Mouse (Mus musculus): ENCODE data around the gene Lrig2. TPM values are rescaled to one million over a fixed set of nuclear protein-coding genes. Genes with fewer than 3 reads are reported as not detected.

Gene Lrig2
- total RNA-seq, 1 experiment, result 21.7 TPM

DNA sequence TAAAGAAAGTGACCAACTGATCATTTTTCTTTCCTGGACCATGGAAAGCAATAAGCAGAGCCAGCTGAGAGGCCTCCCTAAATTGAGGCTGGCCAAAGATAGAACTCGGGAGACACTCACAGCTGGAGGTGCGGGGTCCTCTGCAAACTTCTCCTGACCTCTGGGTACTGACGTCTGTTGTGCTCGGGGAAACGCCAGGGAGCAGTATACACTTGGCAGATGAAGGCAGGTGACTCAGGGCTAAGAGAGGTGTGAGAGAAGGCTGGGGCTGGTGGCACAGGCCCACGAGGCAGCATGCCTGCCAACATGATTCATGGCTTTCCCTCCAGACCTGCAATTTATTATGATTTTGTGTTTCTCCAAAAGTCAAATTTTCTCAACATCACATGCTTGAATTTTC, 66.1 kb downstream of the Lrig2 start:
- TF ChIP-seq CHD2 (IDR thresholded peaks at IDR 0.05; ENCODE audit: low read depth, low read length), result no peak
- no peak for TF ChIP-seq ZNF384 (IDR thresholded peaks at IDR 0.05; ENCODE audit: low read depth, low read length)
- TF ChIP-seq HCFC1 (IDR thresholded peaks at IDR 0.05; ENCODE audit: borderline replicate concordance, insufficient read depth, low read length), result no peak
- no peak for TF ChIP-seq ZC3H11A (IDR thresholded peaks at IDR 0.05; ENCODE audit: borderline replicate concordance, low read depth, low read length)
- no peak for TF ChIP-seq MAFK (IDR thresholded peaks at IDR 0.05; ENCODE audit: insufficient read depth, low read depth, low read length)
- Histone ChIP-seq H3K4me1 (ENCODE audit: control insufficient read depth in 2 of 2, insufficient read depth in 2 of 2, low read length in 2 of 2, poor library complexity in 1 of 2) (peaks cover 0 to 2% of the 10 kb centered on the region in 2 experiments; a peak in 2 of 4 replicates), H3K27ac (ENCODE audit: insufficient read depth, low read depth, low read length, poor library complexity, severe bottlenecking) (no peak overlapping the region), H3K36me3 (ENCODE audit: control insufficient read depth, insufficient read depth, low read length, poor library complexity, severe bottlenecking) (no peaks in the 10 kb centered on the region), H3K4me3 (ENCODE audit: insufficient read depth in 1 of 2, low read depth in 1 of 2, low read length in 2 of 2, poor library complexity in 1 of 2, severe bottlenecking in 1 of 2) (no peak overlapping the region), H3K9ac (ENCODE audit: insufficient read depth, low read depth, low read length, poor library complexity, severe bottlenecking) (no peak overlapping the region), H3K9me3 (ENCODE audit: control insufficient read depth, insufficient read depth, low read depth, low read length) (no peaks in the 10 kb centered on the region)
- in situ Hi-C loops (cut with MboI; ENCODE audit: low sequenced_read_pairs in 2 of 2, unreplicated experiment in 2 of 2), result no loop called here
- no peak for DNase-seq (ENCODE audit: low read depth, low spot score)

DNA sequence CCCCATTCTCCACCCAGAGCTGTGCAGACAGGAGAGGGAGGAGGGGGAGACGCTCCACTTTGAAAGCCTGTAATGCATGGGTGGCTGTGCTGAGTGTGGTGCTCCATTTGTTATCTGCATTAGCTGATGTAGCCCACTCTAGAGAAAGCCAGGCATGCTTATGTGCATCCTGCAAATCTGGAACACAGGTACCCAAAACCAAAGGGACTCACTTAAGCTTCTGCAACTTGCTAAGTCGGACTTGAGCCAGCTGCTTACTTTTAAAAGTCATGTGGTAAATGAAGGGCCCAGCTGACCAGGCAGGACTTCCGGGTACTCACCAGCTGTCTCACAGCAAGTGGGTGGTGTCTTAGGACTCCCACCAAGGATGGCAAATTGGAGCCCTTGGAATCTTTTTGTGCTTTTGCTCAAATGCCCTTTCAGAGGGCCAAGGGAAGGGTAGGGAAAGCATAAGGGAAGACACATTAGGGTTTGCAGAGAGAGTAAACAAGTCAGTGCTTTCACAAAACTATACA, 66.7 kb downstream of the Lrig2 start:
- no peak overlapping the region for H3K27ac ChIP-seq (ENCODE audit: insufficient read depth, low read depth, low read length, poor library complexity, severe bottlenecking)
- no peak for DNase-seq (ENCODE audit: low read depth, low spot score)
- in situ Hi-C loops (cut with MboI; ENCODE audit: low sequenced_read_pairs in 2 of 2, unreplicated experiment in 2 of 2), result no loop called here
- TF ChIP-seq HCFC1 (IDR thresholded peaks at IDR 0.05; ENCODE audit: borderline replicate concordance, insufficient read depth, low read length) (no peak), CHD2 (IDR thresholded peaks at IDR 0.05; ENCODE audit: low read depth, low read length) (no peak), ZC3H11A (IDR thresholded peaks at IDR 0.05; ENCODE audit: borderline replicate concordance, low read depth, low read length) (no peak), MAFK (IDR thresholded peaks at IDR 0.05; ENCODE audit: insufficient read depth, low read depth, low read length) (no peak), ZNF384 (IDR thresholded peaks at IDR 0.05; ENCODE audit: low read depth, low read length) (no peak)
- no peak overlapping the region for H3K4me3 ChIP-seq (ENCODE audit: insufficient read depth in 1 of 2, low read depth in 1 of 2, low read length in 2 of 2, poor library complexity in 1 of 2, severe bottlenecking in 1 of 2)
- H3K36me3 ChIP-seq (ENCODE audit: control insufficient read depth, insufficient read depth, low read length, poor library complexity, severe bottlenecking), result no peaks in the 10 kb centered on the region
- peaks cover 0 to 2% of the 10 kb centered on the region in 2 experiments; a peak in 2 of 4 replicates for H3K4me1 ChIP-seq (ENCODE audit: control insufficient read depth in 2 of 2, insufficient read depth in 2 of 2, low read length in 2 of 2, poor library complexity in 1 of 2)
- no peak overlapping the region for H3K9ac ChIP-seq (ENCODE audit: insufficient read depth, low read depth, low read length, poor library complexity, severe bottlenecking)
- H3K9me3 ChIP-seq (ENCODE audit: control insufficient read depth, insufficient read depth, low read depth, low read length), result no peaks in the 10 kb centered on the region

DNA sequence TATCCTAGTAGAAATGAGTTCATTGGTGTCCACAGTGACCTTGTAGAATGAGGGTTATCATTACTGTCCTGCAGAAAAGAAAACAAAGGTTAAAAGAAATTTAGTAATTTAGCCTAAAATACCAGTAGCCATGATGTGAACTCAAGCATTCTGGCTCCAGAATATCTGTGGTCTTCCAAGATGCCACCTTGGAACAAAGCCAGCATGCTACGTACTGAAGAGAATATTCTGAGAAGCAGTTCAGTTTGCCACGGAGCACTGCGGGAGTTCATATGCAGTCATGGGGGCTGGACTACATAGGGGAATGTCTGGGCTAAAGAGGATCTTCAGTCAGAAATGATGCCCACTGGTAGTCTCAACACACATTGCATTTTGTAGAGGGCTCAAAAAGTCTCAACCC, 67.6 kb downstream of the Lrig2 start:
- H3K27ac ChIP-seq (ENCODE audit: insufficient read depth, low read depth, low read length, poor library complexity, severe bottlenecking), result no peak overlapping the region

DNA sequence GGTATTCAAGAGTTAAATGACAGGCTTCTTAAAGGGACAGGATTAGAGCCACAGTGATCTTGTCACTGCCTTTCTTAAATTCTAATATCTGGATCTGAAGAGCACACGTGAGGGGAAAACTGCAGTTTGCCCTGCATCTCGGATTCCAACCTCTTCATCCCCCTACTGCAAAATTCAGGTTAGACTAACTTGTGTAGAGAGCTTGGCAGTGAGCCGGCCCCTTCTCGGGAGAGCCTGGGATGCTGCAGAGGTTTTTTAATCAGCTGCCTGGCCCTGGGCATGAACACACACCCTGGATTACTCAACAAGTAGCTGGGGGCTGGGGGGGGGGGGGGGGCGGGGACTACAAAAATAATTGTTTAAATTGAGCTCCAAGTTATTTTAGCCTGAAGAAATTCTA, 69.4 kb downstream of the Lrig2 start:
- Histone ChIP-seq H3K9ac (ENCODE audit: insufficient read depth, low read depth, low read length, poor library complexity, severe bottlenecking) (no peak overlapping the region), H3K4me3 (ENCODE audit: insufficient read depth in 1 of 2, low read depth in 1 of 2, low read length in 2 of 2, poor library complexity in 1 of 2, severe bottlenecking in 1 of 2) (no peak overlapping the region), H3K4me1 (ENCODE audit: control insufficient read depth in 2 of 2, insufficient read depth in 2 of 2, low read length in 2 of 2, poor library complexity in 1 of 2) (peaks cover 0 to 4% of the 10 kb centered on the region in 2 experiments; a peak in 3 of 4 replicates), H3K9me3 (ENCODE audit: control insufficient read depth, insufficient read depth, low read depth, low read length) (no peaks in the 10 kb centered on the region), H3K36me3 (ENCODE audit: control insufficient read depth, insufficient read depth, low read length, poor library complexity, severe bottlenecking) (no peaks in the 10 kb centered on the region), H3K27ac (ENCODE audit: insufficient read depth, low read depth, low read length, poor library complexity, severe bottlenecking) (no peak overlapping the region)
- no peak for DNase-seq (ENCODE audit: low read depth, low spot score)
- in situ Hi-C loops (cut with MboI; ENCODE audit: low sequenced_read_pairs in 2 of 2, unreplicated experiment in 2 of 2), result no loop called here
- no peak for TF ChIP-seq MAFK (IDR thresholded peaks at IDR 0.05; ENCODE audit: insufficient read depth, low read depth, low read length)
- TF ChIP-seq CHD2 (IDR thresholded peaks at IDR 0.05; ENCODE audit: low read depth, low read length), result no peak
- TF ChIP-seq ZC3H11A (IDR thresholded peaks at IDR 0.05; ENCODE audit: borderline replicate concordance, low read depth, low read length), result no peak
- TF ChIP-seq HCFC1 (IDR thresholded peaks at IDR 0.05; ENCODE audit: borderline replicate concordance, insufficient read depth, low read length), result no peak
- no peak for TF ChIP-seq ZNF384 (IDR thresholded peaks at IDR 0.05; ENCODE audit: low read depth, low read length)

More for the DNA sequence above, 67.6 kb downstream of the Lrig2 start:
- no peak for DNase-seq (ENCODE audit: low read depth, low spot score)
- Histone ChIP-seq H3K9me3 (ENCODE audit: control insufficient read depth, insufficient read depth, low read depth, low read length) (no peaks in the 10 kb centered on the region), H3K4me3 (ENCODE audit: insufficient read depth in 1 of 2, low read depth in 1 of 2, low read length in 2 of 2, poor library complexity in 1 of 2, severe bottlenecking in 1 of 2) (no peak overlapping the region), H3K9ac (ENCODE audit: insufficient read depth, low read depth, low read length, poor library complexity, severe bottlenecking) (no peak overlapping the region), H3K4me1 (ENCODE audit: control insufficient read depth in 2 of 2, insufficient read depth in 2 of 2, low read length in 2 of 2, poor library complexity in 1 of 2) (peaks cover 0 to 2% of the 10 kb centered on the region in 2 experiments; a peak in 2 of 4 replicates), H3K36me3 (ENCODE audit: control insufficient read depth, insufficient read depth, low read length, poor library complexity, severe bottlenecking) (no peaks in the 10 kb centered on the region)
- in situ Hi-C loops (cut with MboI; ENCODE audit: low sequenced_read_pairs in 2 of 2, unreplicated experiment in 2 of 2), result no loop called here
- TF ChIP-seq CHD2 (IDR thresholded peaks at IDR 0.05; ENCODE audit: low read depth, low read length) (no peak), HCFC1 (IDR thresholded peaks at IDR 0.05; ENCODE audit: borderline replicate concordance, insufficient read depth, low read length) (no peak), MAFK (IDR thresholded peaks at IDR 0.05; ENCODE audit: insufficient read depth, low read depth, low read length) (no peak), ZNF384 (IDR thresholded peaks at IDR 0.05; ENCODE audit: low read depth, low read length) (no peak), ZC3H11A (IDR thresholded peaks at IDR 0.05; ENCODE audit: borderline replicate concordance, low read depth, low read length) (no peak)
